Mouse (Mus musculus) forebrain, embryonic 13.5 days (tissue): ENCODE data around the gene Hspg2. TPM values are rescaled to one million over a fixed set of nuclear protein-coding genes. Genes with fewer than 3 reads are reported as not detected.

Experiments used
- ATAC-seq: fragments of 200-750 bp; cut with Nextera tagmentation; 2 replicates; pipeline ENCODE4 v1.8.0; 2017
- H3K27ac ChIP-seq: fragments of 300-500 bp; sonication (generic); 2 replicates; pipeline ENCODE4 v1.5.1; 2015; ENCODE audit warnings: inconsistent platforms, mild to moderate bottlenecking, moderate library complexity
- H3K27me3 ChIP-seq: fragments of 300-500 bp; sonication (generic); 2 replicates; pipeline ENCODE4 v1.6.1; 2015; ENCODE audit warnings: mild to moderate bottlenecking, inconsistent platforms
- H3K36me3 ChIP-seq: fragments of 300-500 bp; sonication (generic); 2 replicates; pipeline ENCODE4 v1.6.1; 2015; ENCODE audit warnings: mild to moderate bottlenecking, inconsistent platforms; ENCODE audit not compliant: poor library complexity, severe bottlenecking
- H3K4me1 ChIP-seq: fragments of 300-500 bp; sonication (generic); 2 replicates; pipeline ENCODE4 v1.6.1; 2015; ENCODE audit warnings: inconsistent platforms
- H3K4me2 ChIP-seq: fragments of 300-500 bp; sonication (generic); 2 replicates; pipeline ENCODE4 v1.6.1; 2015; ENCODE audit warnings: inconsistent platforms, mild to moderate bottlenecking, moderate library complexity
- H3K4me3 ChIP-seq: fragments of 300-500 bp; sonication (generic); 2 replicates; pipeline ENCODE4 v1.5.1; 2015; ENCODE audit warnings: mild to moderate bottlenecking, inconsistent platforms
- H3K9ac ChIP-seq: fragments of 300-500 bp; sonication (generic); 2 replicates; pipeline ENCODE4 v1.6.1; 2015; ENCODE audit warnings: mild to moderate bottlenecking, inconsistent platforms
- H3K9me3 ChIP-seq: fragments of 300-500 bp; sonication (generic); replicated peaks from 2 replicates; pipeline ENCODE4 v1.6.1; 2016; ENCODE audit warnings: inconsistent platforms
- WGBS: fragments of 180-500 bp; shearing (Covaris S2); methylation state at CpG from one replicate; pipeline ENCODE4 v1.1.7; 2015; 5-methylcytosine and 5-hydroxymethylcytosine counted together
- polyA plus RNA-seq: library from polyadenylated mRNA; unstranded; fragments of >200 nt; fragmentation: Nextera tagmentation; extraction: Ambion mirVana; gene quantifications from 2 replicates; pipeline ENCODE4 v1.2.1, GENCODE M21; 2015

Hspg2 gene
- polyA plus RNA-seq, 1 experiment from 2014 or later, result 4.8 TPM

DNA sequence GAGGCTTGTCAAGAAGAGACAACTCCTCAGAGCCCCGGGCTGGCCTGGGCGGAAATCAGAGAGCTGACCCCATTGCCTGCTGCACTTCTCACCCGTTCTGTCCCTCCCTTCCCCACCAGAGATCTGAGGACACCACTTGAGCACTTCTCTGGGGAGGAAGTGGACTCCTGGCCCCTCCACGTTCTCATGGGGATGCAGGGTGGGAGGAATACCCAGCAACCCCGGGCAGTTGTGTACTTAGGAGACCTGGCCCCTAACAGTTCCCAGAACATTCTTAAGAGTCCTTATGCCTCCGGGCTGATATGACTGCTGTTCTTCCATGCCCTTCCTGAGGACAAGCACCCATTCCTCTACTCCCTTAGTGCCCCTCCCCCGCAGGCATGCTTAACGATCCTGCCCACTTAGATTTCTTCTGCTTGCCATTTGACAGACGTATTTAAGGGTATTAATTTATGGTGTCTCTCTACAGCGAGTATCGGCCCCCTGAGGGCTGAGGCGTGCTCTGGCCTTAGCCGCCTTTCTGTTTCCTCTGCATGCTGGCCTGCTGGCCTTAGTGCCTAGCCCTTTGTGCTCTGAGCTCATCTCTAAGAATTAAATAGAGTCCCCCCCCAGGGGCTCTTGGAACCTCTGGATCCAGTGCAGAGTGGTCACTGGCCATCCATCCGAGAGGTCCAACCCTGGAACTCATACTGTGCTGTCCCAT is 16.8 kb downstream of the Hspg2 start:
- H3K4me1 ChIP-seq, result peaks cover 65% of the 10 kb centered on the region
- no peaks in the 10 kb centered on the region for H3K27me3 ChIP-seq
- ATAC-seq, result no peak
- no peak overlapping the region for H3K27ac ChIP-seq
- H3K9me3 ChIP-seq, result no peaks in the 10 kb centered on the region
- no peaks in the 10 kb centered on the region for H3K36me3 ChIP-seq
- no peak overlapping the region for H3K9ac ChIP-seq
- no peak overlapping the region for H3K4me2 ChIP-seq
- WGBS, result 48% methylated on average over 14 of the region's 14 CpGs
- no peak overlapping the region for H3K4me3 ChIP-seq

DNA sequence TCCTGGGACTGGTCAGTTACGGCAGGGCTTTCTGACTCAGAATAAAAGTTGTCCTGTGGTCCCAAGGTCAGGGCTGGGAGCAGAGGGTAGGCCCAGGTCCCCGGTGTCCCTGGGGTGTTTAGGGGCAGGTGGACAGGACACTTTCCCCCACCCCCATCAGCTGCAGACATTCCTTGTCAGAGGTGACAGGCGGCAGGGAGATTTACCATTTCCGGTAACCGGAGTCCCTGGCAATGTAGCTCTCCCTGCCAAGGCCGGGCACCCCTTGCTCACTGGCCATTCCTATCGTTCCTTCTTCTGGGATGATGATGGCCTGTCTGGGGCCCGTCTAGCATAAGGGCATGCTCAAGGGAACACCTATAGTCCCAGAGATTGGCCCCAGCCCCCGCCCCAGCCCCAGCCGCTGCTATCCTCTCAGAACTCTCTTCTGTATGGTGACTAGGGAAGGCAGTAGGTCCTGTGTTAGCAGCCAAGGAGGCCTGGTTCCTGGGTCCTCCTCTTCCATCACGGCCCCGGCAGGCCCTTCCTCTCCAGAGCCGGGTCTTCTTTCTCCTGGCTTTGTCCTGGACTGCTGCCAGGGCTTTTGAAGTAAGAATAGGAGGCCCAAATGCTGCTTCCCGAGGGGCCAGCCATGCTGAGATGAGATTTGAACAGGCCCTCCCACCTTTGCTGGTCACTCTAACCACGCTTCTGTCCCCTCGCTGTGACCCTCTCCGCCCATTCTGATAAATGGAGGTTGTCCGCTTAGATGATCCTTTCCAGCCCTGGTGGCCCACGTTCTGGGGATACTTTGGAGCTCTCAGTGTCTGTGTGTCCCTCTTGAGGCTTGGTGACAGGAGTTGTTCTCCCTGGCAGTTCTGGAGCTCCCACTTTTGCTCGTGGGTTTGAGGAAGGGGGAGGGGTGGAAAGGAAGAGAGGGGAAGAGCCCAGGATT is 17.8 kb downstream of the Hspg2 start:
- Histone ChIP-seq H3K4me3 (no peak overlapping the region), H3K9me3 (no peaks in the 10 kb centered on the region), H3K4me1 (peaks cover 57% of the 10 kb centered on the region), H3K9ac (peak overlapping the region; percentile 40), H3K36me3 (no peaks in the 10 kb centered on the region), H3K4me2 (no peak overlapping the region), H3K27me3 (no peaks in the 10 kb centered on the region), H3K27ac (no peak overlapping the region)
- ATAC-seq, result no peak
- WGBS, result 39% methylated on average over 20 of the region's 20 CpGs

DNA sequence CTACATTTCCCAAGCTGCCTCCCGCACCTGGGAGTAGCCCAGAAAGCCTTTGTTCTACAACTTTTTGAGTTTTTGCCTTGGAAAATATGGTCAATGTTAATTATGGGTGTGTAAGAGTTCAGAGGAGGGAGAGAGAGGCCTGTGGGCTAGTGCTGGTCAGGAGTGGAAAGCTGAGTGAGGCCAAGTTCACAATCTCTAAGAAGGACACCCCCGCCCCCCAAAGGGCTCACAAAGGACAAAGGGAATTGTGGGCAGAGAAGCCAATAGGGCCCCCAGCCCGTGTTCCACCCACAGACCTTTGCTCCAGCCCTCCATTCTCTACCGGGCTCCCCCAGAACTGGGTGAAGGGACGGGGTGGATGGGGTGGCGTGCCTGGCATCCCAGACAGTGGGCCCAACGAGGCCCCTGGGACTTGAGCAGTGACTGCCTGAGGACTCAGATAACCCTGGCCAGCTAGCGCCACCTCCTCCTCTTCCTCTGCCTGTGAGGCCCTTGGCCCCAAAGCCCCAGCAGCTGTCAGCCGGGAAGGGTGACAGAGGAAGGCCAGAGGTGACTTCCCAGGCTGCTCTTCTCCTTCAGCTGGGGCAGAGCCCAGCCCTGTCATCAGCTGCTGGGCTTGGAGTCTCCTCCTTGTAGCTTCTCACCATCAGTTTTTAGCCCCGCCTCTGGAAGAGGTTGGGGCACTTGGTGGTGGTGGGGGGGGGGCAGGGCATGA is 18.9 kb downstream of the Hspg2 start:
- WGBS, result 49% methylated on average over 10 of the region's 10 CpGs
- Histone ChIP-seq H3K4me1 (peaks cover 57% of the 10 kb centered on the region), H3K9ac (no peak overlapping the region), H3K27me3 (no peaks in the 10 kb centered on the region), H3K36me3 (no peaks in the 10 kb centered on the region), H3K4me3 (no peak overlapping the region), H3K9me3 (no peaks in the 10 kb centered on the region), H3K4me2 (no peak overlapping the region), H3K27ac (no peak overlapping the region)
- no peak for ATAC-seq

DNA sequence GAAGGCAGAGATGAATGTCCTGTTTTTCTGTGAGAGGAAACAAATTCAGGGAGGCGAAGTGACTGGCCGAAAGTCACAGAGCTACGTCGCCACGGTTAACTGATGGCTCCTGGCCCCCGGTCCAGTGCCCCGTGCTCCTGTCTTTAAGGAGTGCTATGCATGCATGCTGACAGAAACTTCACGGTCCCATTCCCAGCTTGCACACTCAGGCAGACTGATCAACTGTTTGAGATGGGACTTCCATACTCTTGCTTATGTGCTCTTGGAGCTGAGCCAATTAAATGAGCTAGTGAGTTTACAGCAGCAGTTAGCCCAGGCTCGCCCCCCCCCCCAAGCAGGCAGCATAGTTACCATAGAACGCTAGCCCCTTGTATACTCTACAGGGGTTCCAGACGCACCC is 19.5 kb downstream of the Hspg2 start:
- 44% methylated on average over 11 of the region's 11 CpGs for WGBS

DNA sequence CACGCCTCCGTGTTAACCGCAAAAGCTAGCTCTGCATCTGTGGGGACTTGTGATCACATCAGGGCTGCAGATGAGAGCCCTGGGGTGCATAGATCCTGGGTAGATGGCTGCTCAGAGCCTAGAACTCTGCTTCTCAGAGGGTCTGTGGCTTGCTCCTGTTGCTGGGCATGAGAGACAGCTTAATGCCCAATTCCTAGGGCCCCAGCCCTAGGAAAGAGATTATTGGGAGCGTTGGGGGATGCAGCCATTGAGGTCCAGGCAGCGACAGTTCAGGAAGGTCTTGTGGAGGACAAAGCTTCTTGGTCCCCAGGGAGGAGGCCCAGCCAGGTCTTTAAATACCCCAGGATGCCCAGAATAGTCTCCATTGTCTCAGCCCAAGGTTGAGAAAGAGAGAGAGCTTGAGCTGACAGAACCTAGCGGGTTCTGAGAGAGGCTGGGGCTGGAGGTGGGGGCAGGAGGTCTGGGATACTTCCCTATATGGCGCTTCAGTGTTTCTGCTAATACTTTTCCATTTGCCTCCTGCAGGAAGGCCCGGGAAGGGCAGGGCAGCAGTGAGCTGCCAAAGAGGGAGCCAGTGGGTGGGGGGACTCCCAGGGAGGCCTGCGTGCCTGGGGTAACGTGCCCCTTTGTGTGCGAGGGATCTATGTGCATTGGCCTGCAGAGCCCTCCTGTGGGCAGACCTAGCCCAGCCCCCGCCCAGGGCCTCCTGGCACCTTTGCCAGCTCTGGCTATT is 20.2 kb downstream of the Hspg2 start:
- Histone ChIP-seq H3K27me3 (no peaks in the 10 kb centered on the region), H3K9me3 (no peaks in the 10 kb centered on the region), H3K4me2 (no peak overlapping the region), H3K4me3 (no peak overlapping the region), H3K27ac (peak overlapping the region; percentile 54), H3K4me1 (peaks cover 57% of the 10 kb centered on the region), H3K36me3 (no peaks in the 10 kb centered on the region), H3K9ac (peak overlapping the region; percentile 21)
- 10% methylated on average over 12 of the region's 12 CpGs for WGBS
- ATAC-seq, result peak; percentile 50; the same call in 1 of the 2 replicates

More for the DNA sequence above, 19.5 kb downstream of the Hspg2 start:
- H3K9ac ChIP-seq, result no peak overlapping the region
- no peaks in the 10 kb centered on the region for H3K9me3 ChIP-seq
- no peak overlapping the region for H3K4me2 ChIP-seq
- no peaks in the 10 kb centered on the region for H3K27me3 ChIP-seq
- no peaks in the 10 kb centered on the region for H3K36me3 ChIP-seq
- ATAC-seq, result no peak
- peaks cover 57% of the 10 kb centered on the region for H3K4me1 ChIP-seq
- H3K27ac ChIP-seq, result no peak overlapping the region
- H3K4me3 ChIP-seq, result no peak overlapping the region

DNA sequence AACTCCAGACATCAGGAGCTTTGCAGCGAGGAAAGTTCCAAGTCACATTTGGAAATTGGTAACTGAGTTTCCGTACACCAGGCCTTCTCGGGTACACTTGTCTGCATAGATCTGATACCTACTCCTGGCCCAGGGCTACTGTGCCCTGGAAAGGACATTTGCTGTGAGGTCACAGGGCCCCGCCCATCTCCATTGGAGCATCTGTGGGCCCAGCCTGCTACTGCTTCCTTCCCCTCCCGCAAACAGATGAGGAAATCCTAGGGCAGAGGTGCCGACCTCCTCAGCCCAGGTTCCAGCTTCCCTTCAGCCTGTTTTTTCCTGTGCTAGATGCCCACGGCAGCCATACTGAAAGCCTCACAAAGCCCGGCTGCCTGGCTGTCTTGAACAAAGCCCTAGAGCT is 21.4 kb downstream of the Hspg2 start:
- Histone ChIP-seq H3K4me1 (peaks cover 56% of the 10 kb centered on the region), H3K27ac (0 out of 2 replicates have a peak overlapping the region, but pooled peaks have one; percentile 15), H3K9ac (no peak overlapping the region), H3K36me3 (no peaks in the 10 kb centered on the region), H3K4me2 (no peak overlapping the region), H3K27me3 (no peaks in the 10 kb centered on the region), H3K4me3 (no peak overlapping the region), H3K9me3 (no peaks in the 10 kb centered on the region)
- WGBS, result 67% methylated on average over 8 of the region's 8 CpGs
- ATAC-seq, result no peak

DNA sequence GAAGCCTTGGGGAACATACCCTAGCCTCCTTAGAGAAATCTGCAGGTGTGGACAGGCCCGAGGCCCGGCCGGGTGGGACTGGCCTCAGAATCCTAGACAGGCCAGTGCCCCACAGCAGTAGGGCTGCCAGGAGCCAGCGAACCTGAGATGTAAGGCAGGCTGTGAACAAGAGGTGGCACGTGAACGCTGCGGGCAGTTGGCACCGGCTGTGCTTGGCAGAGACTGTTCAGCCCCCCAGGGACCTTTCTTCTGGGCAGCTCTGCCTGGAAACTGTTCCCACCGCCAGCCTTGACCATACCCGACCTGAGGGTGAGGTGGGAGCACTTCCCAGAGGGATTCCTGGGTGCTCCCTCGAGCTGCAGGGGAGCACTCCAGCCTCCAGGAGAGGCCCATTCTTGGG is 24.0 kb downstream of the Hspg2 start:
- no peak overlapping the region for H3K4me2 ChIP-seq
- no peak for ATAC-seq
- H3K36me3 ChIP-seq, result no peaks in the 10 kb centered on the region
- H3K4me1 ChIP-seq, result peaks cover 38% of the 10 kb centered on the region
- no peak overlapping the region for H3K27ac ChIP-seq
- H3K9ac ChIP-seq, result no peak overlapping the region
- H3K27me3 ChIP-seq, result no peaks in the 10 kb centered on the region
- no peaks in the 10 kb centered on the region for H3K9me3 ChIP-seq
- H3K4me3 ChIP-seq, result no peak overlapping the region
- 62% methylated on average over 11 of the region's 11 CpGs for WGBS

DNA sequence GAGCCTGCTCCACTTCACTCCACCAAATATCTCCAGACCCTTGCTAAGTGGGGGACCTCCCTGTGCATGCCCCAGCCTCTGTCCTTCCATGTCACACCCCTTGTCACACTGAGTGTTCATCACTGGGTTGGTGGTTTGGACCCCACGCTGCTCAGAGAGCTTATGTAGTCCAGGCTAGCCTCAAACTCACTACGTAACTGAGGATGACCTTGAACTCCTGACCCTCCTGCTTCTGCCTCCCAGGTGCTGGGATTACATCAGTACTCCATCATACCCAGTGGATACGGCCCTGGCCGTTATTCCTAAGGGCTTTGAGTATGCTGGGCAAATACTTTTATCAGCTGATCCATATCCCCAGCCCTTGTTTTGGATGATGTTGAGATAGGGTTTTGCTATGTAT is 24.6 kb downstream of the Hspg2 start:
- Histone ChIP-seq H3K36me3 (no peaks in the 10 kb centered on the region), H3K9me3 (no peaks in the 10 kb centered on the region), H3K4me2 (no peak overlapping the region), H3K4me3 (no peak overlapping the region), H3K4me1 (peaks cover 32% of the 10 kb centered on the region), H3K27ac (no peak overlapping the region), H3K9ac (no peak overlapping the region), H3K27me3 (no peaks in the 10 kb centered on the region)
- WGBS, result 89% methylated on average over 4 of the region's 4 CpGs
- ATAC-seq, result no peak

DNA sequence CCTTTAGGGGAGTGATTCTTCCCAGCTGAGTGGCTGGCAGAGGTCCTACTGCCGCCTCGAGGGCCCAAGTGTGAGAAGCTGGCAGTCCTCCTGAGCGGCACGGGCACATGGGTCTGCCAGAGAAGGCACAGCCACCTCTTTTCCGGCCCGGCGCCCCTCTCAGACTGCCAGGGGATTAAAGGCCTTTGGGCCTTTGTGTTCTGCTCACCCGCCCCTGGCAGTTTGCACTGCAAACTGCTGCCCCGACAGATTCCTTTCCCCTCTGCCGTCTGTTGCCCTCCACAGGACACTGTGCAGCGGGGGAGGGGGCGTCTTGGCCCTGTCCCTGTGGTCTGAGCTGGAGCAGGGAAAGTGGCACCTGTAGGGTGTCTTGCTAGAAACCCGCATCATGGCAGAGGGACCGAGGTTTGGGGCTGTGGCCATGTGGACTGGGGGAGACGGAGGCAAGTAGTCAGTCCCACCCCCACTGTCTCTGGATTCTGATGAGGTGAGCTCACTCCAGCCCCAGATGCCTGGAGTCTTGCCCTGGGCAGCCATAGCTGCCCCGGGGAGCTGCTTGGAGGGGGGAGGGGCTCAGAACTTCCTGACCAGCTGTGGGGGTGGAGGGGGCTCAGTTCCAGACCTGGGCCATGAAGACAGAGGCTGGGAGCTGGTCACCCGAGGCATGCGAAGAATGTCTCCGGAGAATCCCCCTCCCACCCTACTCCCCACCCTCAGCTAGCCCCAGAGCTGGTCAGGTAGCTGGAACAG is 26.4 kb downstream of the Hspg2 start:
- Histone ChIP-seq H3K9me3 (no peaks in the 10 kb centered on the region), H3K27ac (peak overlapping the region; percentile 59), H3K4me1 (peaks cover 16% of the 10 kb centered on the region), H3K36me3 (no peaks in the 10 kb centered on the region), H3K9ac (peak overlapping the region; percentile 26), H3K4me3 (no peak overlapping the region), H3K27me3 (no peaks in the 10 kb centered on the region), H3K4me2 (peak overlapping the region; percentile 14; the same call in 1 of the 2 replicates)
- 7% methylated on average over 19 of the region's 19 CpGs for WGBS
- peak; percentile 65; the same call in 1 of the 2 replicates for ATAC-seq

DNA sequence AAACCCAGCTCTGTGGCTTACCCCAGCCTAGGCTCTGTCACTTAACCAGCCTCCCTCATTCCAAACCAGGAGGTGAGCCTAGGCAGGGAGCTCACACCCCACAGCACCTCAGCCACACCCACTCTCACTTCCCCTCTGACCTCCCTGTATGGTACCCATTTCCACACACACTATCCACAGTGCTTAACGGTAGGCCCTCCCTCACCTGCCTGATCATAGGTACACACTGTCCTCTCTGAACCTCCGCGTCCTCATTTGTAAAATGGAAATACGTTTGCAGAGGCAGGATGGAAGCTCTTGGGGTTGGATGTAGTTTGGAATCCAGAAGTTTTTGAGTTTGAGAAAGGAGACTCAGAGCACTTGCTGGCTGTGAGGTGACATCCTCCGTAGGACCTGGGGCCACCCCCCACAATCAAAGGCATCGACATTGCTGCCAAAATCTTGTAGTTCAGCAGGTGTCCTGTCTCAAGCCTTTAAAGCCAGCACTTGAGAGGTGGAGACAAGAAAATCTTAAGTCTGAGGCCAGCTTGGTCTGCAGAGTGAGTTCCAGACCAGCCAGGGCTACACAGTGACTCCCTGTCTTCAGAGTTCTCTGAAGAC is 27.0 kb downstream of the Hspg2 start:
- Histone ChIP-seq H3K9ac (no peak overlapping the region), H3K4me3 (no peak overlapping the region), H3K36me3 (no peaks in the 10 kb centered on the region), H3K27ac (peak overlapping the region; percentile 59), H3K27me3 (no peaks in the 10 kb centered on the region), H3K4me1 (peaks cover 16% of the 10 kb centered on the region), H3K4me2 (no peak overlapping the region), H3K9me3 (no peaks in the 10 kb centered on the region)
- WGBS, result 66% methylated on average over 6 of the region's 6 CpGs
- ATAC-seq, result no peak

DNA sequence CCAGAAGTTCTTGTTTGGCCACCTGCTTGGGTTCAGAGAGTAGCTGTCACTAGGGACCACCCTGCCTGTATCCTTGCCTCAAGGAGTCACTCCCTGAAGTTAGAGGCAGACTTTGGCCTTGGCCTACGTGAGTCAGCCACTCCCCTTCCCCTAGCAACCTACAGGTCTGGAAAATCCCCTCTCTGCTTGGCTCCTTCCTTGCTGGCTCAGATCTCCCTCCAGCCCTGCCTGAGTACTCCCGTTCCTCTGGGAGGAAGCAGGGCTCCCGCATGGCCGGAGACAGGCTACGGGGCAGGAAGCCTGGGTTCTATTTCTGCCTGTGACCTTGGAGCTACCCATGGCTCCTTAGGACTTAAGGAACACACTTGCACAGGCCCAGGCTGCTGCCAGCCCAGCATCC is 28.8 kb downstream of the Hspg2 start:
- Histone ChIP-seq H3K27me3 (no peaks in the 10 kb centered on the region), H3K36me3 (0 out of 2 replicates have a peak, but pooled peaks cover 4% of the 10 kb centered on the region), H3K27ac (no peak overlapping the region), H3K9me3 (no peaks in the 10 kb centered on the region), H3K4me2 (no peak overlapping the region), H3K4me1 (peaks cover 16% of the 10 kb centered on the region), H3K9ac (no peak overlapping the region), H3K4me3 (no peak overlapping the region)
- 78% methylated on average over 5 of the region's 5 CpGs for WGBS
- no peak for ATAC-seq
